Mouse (Mus musculus): ENCODE data around the gene Kctd12.

DNA sequence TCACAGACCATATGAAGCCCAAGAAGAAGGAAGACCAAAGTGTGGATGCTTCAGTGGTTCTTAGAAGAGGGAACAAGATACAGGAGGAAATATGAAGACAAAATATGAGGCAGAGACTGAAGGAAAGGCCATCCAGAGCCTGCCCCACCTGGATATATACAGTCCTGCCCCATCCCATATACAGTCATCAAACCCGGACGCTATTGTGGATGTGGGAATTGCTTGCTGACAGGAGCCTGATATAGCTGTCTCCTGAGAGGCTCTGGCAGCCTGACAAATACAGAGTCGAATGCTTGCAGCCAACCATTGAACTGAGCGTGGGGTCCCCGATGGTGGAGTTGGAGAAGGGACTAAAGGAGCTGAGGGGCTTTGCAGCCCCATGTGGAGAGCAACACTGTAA, 13.6 kb downstream of the Kctd12 start:
- TF ChIP-seq CTCF (IDR thresholded peaks at IDR 0.05; ENCODE audit: control insufficient read depth, insufficient read depth, insufficient read length): no peak
- no peak for TF ChIP-seq USF1 (IDR thresholded peaks at IDR 0.05; ENCODE audit: low read depth)
- TF ChIP-seq MAX (IDR thresholded peaks at IDR 0.05): no peak
- TF ChIP-seq MYOD1 (IDR thresholded peaks at IDR 0.05; ENCODE audit: control insufficient read depth, insufficient read length, low read depth): no peak
- no peak for TF ChIP-seq FOSL1 (IDR thresholded peaks at IDR 0.05; ENCODE audit: insufficient read depth, low read length, poor library complexity, severe bottlenecking)
- no peak for TF ChIP-seq CEBPB (IDR thresholded peaks at IDR 0.05; ENCODE audit: low read depth)
